In genomic region chr10:25397767-25398690, GRCm38 (mm10) we compare ENCODE assay signal across 15 mouse cellular contexts. TPM values are rescaled to one million over a fixed set of nuclear protein-coding genes. Genes with fewer than 3 reads are reported as not detected.
DNase-seq lines count a peak whose midpoint lies in the region; ATAC-seq lines count a peak whose summit lies in the region.
"Had no signal": no experiment of that assay in that cellular context is flagged by ENCODE, and none has a peak within 500 bp of the region (broad histone marks: within the 10 kb centered on the region; RNA-seq: fewer than 3 reads in every experiment).

No protein-coding gene starts in this region.

- H3K4me3 ChIP-seq in heart, embryonic 10.5 days: no peak overlapping the region
- H3K4me3 ChIP-seq: layer of hippocampus, adult 2 months; liver, embryonic 13.5 days had no signal

- H3K4me1 ChIP-seq in heart, embryonic 10.5 days: peaks cover 54% of the 10 kb centered on the region

- H3K36me3 ChIP-seq in heart, embryonic 10.5 days: no peaks in the 10 kb centered on the region
- H3K36me3 ChIP-seq: liver, embryonic 13.5 days had no signal

- H3K27ac ChIP-seq in heart, embryonic 10.5 days: peak overlapping the region; percentile 49
- H3K27ac ChIP-seq: layer of hippocampus, adult 2 months; liver, embryonic 13.5 days; macrophage had no signal

- 40% methylated on average over 14 of the region's 14 CpGs for WGBS in heart, embryonic 10.5 days

- DNase-seq in heart, embryonic 10.5 days (ENCODE audit: low spot score): no peak
- DNase-seq in heart, postnatal 4 days: no peak
- peak; percentile 18 to 31 for DNase-seq in kidney, postnatal 36 days
- DNase-seq in kidney, postnatal 14 days: no peak
- DNase-seq in right cerebral cortex, postnatal 25 days: peak; percentile 16
- DNase-seq in right cerebral cortex, postnatal 36 days (ENCODE audit: low spot score in 2 of 2): no peak
- no peak for DNase-seq in lung, postnatal 36 days
- DNase-seq: adrenal gland, postnatal 10 days; cerebellum, postnatal 14 days; heart, postnatal 36 days; liver, embryonic 13.5 days; midbrain, embryonic 14.5 days had no signal

- no peak for ATAC-seq in erythroid progenitor cell, adult 5-6 weeks (replicated peaks; ENCODE audit: low FRiP score, poor library complexity, severe bottlenecking)

- no peaks in the 10 kb centered on the region for H3K27me3 ChIP-seq in heart, embryonic 10.5 days (ENCODE audit: insufficient read depth, poor library complexity, severe bottlenecking)
- H3K27me3 ChIP-seq: liver, embryonic 13.5 days had no signal

- H3K9me3 ChIP-seq in heart, embryonic 10.5 days: no peaks in the 10 kb centered on the region
- H3K9me3 ChIP-seq: liver, embryonic 13.5 days had no signal

RNA-seq across cellular contexts. Expression of gene Epb41l2, which starts 38.4 kb away (rescaled TPM):
- 55.6 and 60.0 TPM in 2 replicates for polyA plus RNA-seq in heart, embryonic 10.5 days (2016; fragmentation: Nextera tagmentation; extraction: Ambion mirVana)
- 10 to 100 TPM; 90.5 to 91.5 TPM for total RNA-seq in heart, postnatal 4 days (2021)
- total RNA-seq in erythroid progenitor cell, adult 5-6 weeks (2015; ENCODE audit: low replicate concordance): 9.6 and 17.7 TPM in 2 replicates
- total RNA-seq in erythroid progenitor cell, adult 5-6 weeks (2017; ENCODE audit: low replicate concordance): 7.4 and 13.5 TPM in 2 replicates

Comparison
In these comparisons a context has a peak if more than half of its experiments do, and no peak if none do; other contexts are left out.
1. DNase-seq: peak in kidney, postnatal 36 days (2 of 2) and right cerebral cortex, postnatal 25 days (single experiment); none in heart, embryonic 10.5 days (single experiment), heart, postnatal 4 days (single experiment), kidney, postnatal 14 days (single experiment), right cerebral cortex, postnatal 36 days (0 of 2) and lung, postnatal 36 days (single experiment).
2. RNA of gene Epb41l2, which starts 38.4 kb away (total RNA-seq): 90.5 to 91.5 TPM in heart, postnatal 4 days; 7.4 to 17.7 TPM in erythroid progenitor cell, adult 5-6 weeks; every median in the first group is over 4 times any median in the second.